Mouse (Mus musculus) embryonic facial prominence, embryonic 15.5 days (tissue): ENCODE measurements around the gene Ppp2ca. TPM values are rescaled to one million over a fixed set of nuclear protein-coding genes. Genes with fewer than 3 reads are reported as not detected.
"Not testable (repeated sequence)": the region's sequence is repeated elsewhere in the genome, so short reads cannot be mapped to it uniquely, and the experiment has no call there.

Experiments used
- ATAC-seq: fragments of 200-750 bp; cut with Nextera tagmentation; 2 replicates; pipeline ENCODE4 v1.8.0; 2017; ENCODE audit warnings: low read depth, moderate TSS enrichment; ENCODE audit not compliant: insufficient number of reproducible peaks, low FRiP score, low TSS enrichment
- H3K27ac ChIP-seq: fragments of 300-500 bp; sonication (generic); replicated peaks from 2 replicates; pipeline ENCODE4 v1.5.1; 2015; ENCODE audit warnings: mild to moderate bottlenecking, inconsistent platforms
- H3K27me3 ChIP-seq: fragments of 300-500 bp; sonication (generic); 2 replicates; pipeline ENCODE4 v1.6.1; 2015; ENCODE audit warnings: inconsistent platforms
- H3K36me3 ChIP-seq: fragments of 300-500 bp; sonication (generic); 2 replicates; pipeline ENCODE4 v1.6.1; 2015; ENCODE audit warnings: mild to moderate bottlenecking, inconsistent platforms
- H3K4me1 ChIP-seq: fragments of 300-500 bp; sonication (generic); 2 replicates; pipeline ENCODE4 v1.6.1; 2015; ENCODE audit warnings: inconsistent platforms
- H3K4me2 ChIP-seq: fragments of 300-500 bp; sonication (generic); replicated peaks from 2 replicates; pipeline ENCODE4 v1.6.1; 2015; ENCODE audit warnings: mild to moderate bottlenecking, inconsistent platforms
- H3K4me3 ChIP-seq: fragments of 300-500 bp; sonication (generic); replicated peaks from 2 replicates; pipeline ENCODE4 v1.5.1; 2015; ENCODE audit warnings: mild to moderate bottlenecking, inconsistent platforms
- H3K9ac ChIP-seq: fragments of 300-500 bp; sonication (generic); 2 replicates; pipeline ENCODE4 v1.6.1; 2015; ENCODE audit warnings: inconsistent platforms
- H3K9me3 ChIP-seq: fragments of 300-500 bp; sonication (generic); replicated peaks from 2 replicates; pipeline ENCODE4 v1.6.1; 2016; ENCODE audit warnings: inconsistent platforms
- WGBS: fragments of 180-500 bp; shearing (Covaris S2); methylation state at CpG from one replicate; pipeline ENCODE4 v1.1.7; 2015; 5-methylcytosine and 5-hydroxymethylcytosine counted together
- microRNA-seq: library from miRNA; unstranded; fragments of <30 nt; microRNA quantifications from one replicate; pipeline ENCODE4, GENCODE M21; 2016; ENCODE audit warnings: borderline number of aligned reads
- polyA plus RNA-seq: library from polyadenylated mRNA; unstranded; fragments of >200 nt; fragmentation: Nextera tagmentation; extraction: Ambion mirVana; gene quantifications from 2 replicates; pipeline ENCODE4 v1.2.1, GENCODE M21; 2015

Ppp2ca gene
- polyA plus RNA-seq, 1 experiment from 2014 or later, result 80.4 TPM

DNA sequence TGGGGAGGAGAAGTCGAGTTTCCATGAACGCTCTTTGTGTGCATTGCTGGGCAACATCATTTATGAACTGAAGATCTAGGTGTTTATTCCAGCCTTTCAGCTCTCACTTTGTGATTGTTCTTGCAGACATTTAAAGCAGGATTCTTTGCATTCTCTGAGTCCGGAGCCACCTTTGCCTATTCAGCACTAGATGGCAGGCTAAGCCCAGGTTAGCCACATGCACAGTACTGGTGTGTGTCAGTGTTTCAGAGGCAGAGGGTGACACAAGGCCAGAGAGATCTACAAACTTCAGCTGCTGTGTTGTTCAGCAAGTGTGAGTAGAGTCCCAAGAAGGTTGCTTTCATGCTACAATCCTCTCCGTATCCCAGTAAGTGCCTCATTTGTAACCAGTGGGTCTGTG lies 45.2 kb downstream of the Ppp2ca start:
- H3K4me3 ChIP-seq, ATAC-seq, H3K27ac ChIP-seq, H3K4me1 ChIP-seq, H3K36me3 ChIP-seq, H3K27me3 ChIP-seq, H3K4me2 ChIP-seq, H3K9me3 ChIP-seq, H3K9ac ChIP-seq: not testable (repeated sequence)
- WGBS, result 36% methylated on average over 4 of the region's 4 CpGs

DNA sequence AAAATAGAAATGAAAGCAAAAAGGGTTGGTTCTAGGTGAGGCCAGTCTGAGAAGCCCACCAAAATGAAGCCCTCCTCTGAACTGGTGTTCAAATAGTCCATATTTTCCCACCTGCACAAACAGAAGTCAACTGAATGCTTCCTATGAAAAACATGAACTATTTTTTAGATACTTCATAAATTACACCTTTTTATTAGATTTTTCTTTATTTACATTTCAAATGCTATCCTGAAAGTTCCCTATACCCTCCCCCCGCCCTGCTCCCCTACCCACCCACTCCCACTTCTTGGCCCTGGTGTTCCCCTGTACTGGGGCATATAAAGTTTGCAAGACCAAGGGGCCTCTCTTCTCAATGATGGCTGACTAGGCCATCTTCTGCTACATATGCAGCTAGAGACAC lies 46.9 kb downstream of the Ppp2ca start, which contains the start of gene Olfr1373:
TSS of gene Olfr1373 (minus strand) at position 101 of the 400 bp plus-strand sequence.
- H3K4me3 ChIP-seq, H3K27ac ChIP-seq, H3K4me1 ChIP-seq, H3K9me3 ChIP-seq, H3K4me2 ChIP-seq, ATAC-seq, H3K9ac ChIP-seq, H3K36me3 ChIP-seq, H3K27me3 ChIP-seq: not testable (repeated sequence)
- 68% methylated on average over 1 of the region's 1 CpGs for WGBS

DNA sequence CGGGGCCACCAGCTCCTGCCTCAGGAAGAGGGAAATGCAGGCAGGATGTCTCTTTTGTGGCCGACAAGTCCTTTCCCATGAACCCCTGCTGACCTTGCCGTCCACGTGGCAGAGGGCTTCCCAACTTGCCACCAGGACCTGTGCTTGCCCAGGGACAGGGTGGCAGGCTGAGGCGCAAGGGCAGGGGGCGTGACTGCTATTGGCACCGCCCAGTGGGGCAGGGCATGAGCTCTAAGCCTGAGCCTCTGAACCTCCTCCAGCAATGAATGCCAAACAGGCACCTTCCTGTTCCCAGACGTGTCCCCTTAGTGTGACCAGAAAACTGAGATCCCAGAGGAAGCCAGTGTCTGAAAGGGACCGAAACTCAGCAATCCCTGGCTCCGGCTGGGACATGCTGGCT lies 65.4 kb downstream of the Ppp2ca start:
- 32% methylated on average over 10 of the region's 10 CpGs for WGBS
- H3K9me3 ChIP-seq, result no peaks in the 10 kb centered on the region
- no peak overlapping the region for H3K9ac ChIP-seq
- H3K27me3 ChIP-seq, result peaks cover 36% of the 10 kb centered on the region
- no peak overlapping the region for H3K27ac ChIP-seq
- no peak overlapping the region for H3K4me3 ChIP-seq
- H3K4me1 ChIP-seq, result peaks cover 14% of the 10 kb centered on the region
- ATAC-seq, result no peak
- H3K36me3 ChIP-seq, result no peaks in the 10 kb centered on the region
- H3K4me2 ChIP-seq, result no peak overlapping the region

DNA sequence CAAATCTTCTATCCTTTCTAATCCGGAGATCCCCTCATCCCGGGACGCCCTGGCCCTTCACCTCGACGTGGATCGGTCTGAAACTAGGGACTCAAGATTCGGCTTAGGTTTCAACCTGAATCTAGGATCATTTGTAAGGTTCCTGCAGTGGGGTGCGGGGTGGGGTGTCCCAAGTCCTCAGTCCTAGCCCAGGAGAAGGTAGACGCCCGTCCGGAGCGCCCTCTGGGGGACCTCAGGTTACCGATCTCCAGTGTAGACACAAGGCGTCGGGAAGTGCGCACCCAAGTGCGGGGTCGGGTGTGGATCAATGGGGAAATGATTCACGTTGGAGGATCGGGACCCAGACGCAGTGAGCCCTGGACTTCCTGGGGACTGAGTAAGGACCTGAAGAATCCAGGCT lies 68.6 kb downstream of the Ppp2ca start:
- H3K9ac ChIP-seq, result no peak overlapping the region
- WGBS, result 2% methylated on average over 21 of the region's 21 CpGs
- H3K36me3 ChIP-seq, result no peaks in the 10 kb centered on the region
- peaks cover 14% of the 10 kb centered on the region for H3K4me1 ChIP-seq
- H3K27ac ChIP-seq, result no peak overlapping the region
- H3K9me3 ChIP-seq, result no peaks in the 10 kb centered on the region
- H3K4me3 ChIP-seq, result peak overlapping the region; percentile 12
- ATAC-seq, result no peak
- peaks cover 51% of the 10 kb centered on the region for H3K27me3 ChIP-seq
- peak overlapping the region; percentile 76 for H3K4me2 ChIP-seq

DNA sequence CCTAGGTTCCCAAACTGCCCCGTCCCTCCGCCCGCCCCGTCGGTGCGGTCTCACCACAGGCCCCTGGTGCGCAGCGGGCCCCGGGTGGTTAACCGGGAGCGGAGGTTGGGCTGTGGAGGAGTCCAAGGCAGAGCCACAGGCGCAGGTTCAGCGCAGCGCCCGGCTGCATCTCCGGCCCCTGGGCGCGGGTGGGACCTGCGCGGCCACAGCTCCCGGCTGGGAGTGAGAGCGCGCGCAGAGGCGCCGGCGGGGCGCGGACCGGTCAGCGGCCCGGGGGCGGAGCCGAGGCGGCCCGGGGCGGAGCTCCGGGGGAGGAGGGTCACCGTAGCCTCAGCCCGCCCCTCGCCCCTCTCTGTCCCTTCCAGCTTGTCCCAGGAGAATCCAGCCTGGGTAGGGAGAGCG lies 69.4 kb downstream of the Ppp2ca start:
- WGBS, result under 1% methylated on average over 28 of the region's 42 CpGs
- peak overlapping the region; percentile 45 for H3K4me3 ChIP-seq
- H3K36me3 ChIP-seq, H3K9ac ChIP-seq, H3K9me3 ChIP-seq, H3K27ac ChIP-seq: not testable (repeated sequence)
- peaks cover 14% of the 10 kb centered on the region for H3K4me1 ChIP-seq
- peak overlapping the region; percentile 76 for H3K4me2 ChIP-seq
- ATAC-seq, result peak; percentile 76
- peaks cover 51% of the 10 kb centered on the region for H3K27me3 ChIP-seq

DNA sequence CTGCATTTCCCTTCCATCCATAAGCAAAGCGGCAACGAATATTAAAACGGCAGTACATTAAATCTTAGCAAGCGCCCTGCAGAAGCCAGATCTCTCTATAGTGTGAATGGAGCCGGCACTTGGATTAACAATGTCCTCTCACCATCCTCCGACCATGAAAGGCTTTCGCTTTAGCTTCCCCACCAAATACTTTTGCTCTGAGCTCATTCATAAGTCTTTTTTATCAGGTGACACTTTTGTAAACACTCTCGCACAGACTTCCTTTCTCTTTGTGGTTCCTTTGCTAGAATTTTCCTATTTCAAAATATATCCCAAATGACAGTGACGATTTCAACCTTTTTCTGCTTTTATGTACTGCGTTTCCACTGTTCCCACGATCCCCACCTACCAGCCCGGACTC lies 70.0 kb downstream of the Ppp2ca start:
- Histone ChIP-seq H3K9ac (no peak overlapping the region), H3K4me1 (peaks cover 14% of the 10 kb centered on the region), H3K27ac (no peak overlapping the region), H3K9me3 (no peaks in the 10 kb centered on the region), H3K4me3 (peak overlapping the region; percentile 45), H3K36me3 (no peaks in the 10 kb centered on the region), H3K4me2 (peak overlapping the region; percentile 76), H3K27me3 (peaks cover 51% of the 10 kb centered on the region)
- WGBS, result 18% methylated on average over 12 of the region's 12 CpGs
- no peak for ATAC-seq

Small RNA genes lying within 50 kb of the gene (microRNA-seq; reads per million reads assigned to microRNA genes)
- gene Gm24157, result 0.69 reads per million
- gene Mir3061, result 9.7 reads per million, percentile 28 among the genes with 10 or more reads in this experiment

Other genes starting within 250 kb of the Ppp2ca start
- gene Jade2, start 241.0 kb upstream of the Ppp2ca start, polyA plus RNA-seq, result 2.5 and 2.6 TPM in 2 replicates
- gene Cdkn2aipnl, start 131.0 kb upstream of the Ppp2ca start, polyA plus RNA-seq, result 83.9 and 86.8 TPM in 2 replicates
- 234 and 239 TPM in 2 replicates for gene Ube2b, start 97.9 kb upstream of the Ppp2ca start, polyA plus RNA-seq
- gene Cdkl3, start 94.5 kb upstream of the Ppp2ca start, polyA plus RNA-seq, result 11.9 and 12.3 TPM in 2 replicates
- gene Olfr1373, start 46.8 kb downstream of the Ppp2ca start, polyA plus RNA-seq, result not detected in 2 replicates
- gene Olfr1371, start 115.3 kb downstream of the Ppp2ca start, polyA plus RNA-seq, result not detected in 2 replicates
- 748 and 818 TPM in 2 replicates for gene Skp1a, start 133.3 kb downstream of the Ppp2ca start, polyA plus RNA-seq
- gene Tcf7, start 184.3 kb downstream of the Ppp2ca start, polyA plus RNA-seq, result 21.5 and 22.6 TPM in 2 replicates